Mouse (Mus musculus): ENCODE data around the gene Fgfr2.

Fgfr2 gene

DNA sequence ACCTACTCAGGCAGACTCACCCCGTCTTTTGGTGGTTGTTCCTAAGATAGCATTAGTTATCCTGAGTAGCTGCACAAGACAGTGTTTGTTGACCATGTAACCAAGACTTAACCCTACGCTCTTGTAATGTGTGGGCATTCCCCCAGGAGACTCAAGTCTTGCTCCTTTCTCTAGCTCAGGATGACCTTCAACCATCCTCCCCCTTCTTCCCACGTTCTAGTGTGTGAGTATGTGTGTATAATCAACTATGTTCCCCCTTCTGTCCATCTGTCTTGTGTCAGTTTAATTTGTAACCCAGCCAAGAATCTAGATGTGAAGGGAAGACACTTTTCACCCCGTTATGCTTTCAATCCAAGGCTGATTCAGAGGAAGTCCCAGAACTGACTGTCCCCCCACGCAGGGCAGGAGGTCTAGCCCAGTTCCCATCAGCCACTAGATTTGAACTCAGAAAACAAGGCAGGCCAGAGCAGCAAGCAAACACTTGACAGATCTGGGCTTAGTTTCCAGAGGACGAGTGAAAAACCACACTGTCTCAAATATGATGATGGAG lies 815.4 kb downstream of the Fgfr2 start:
- in situ Hi-C loops (cut with MboI; ENCODE audit: unreplicated experiment in 2 of 2) = loop anchor here in 1 of 2 experiments (5.0 kb wide), 1 partner anchor 80 kb away; no protein-coding TSS in a partner anchor

DNA sequence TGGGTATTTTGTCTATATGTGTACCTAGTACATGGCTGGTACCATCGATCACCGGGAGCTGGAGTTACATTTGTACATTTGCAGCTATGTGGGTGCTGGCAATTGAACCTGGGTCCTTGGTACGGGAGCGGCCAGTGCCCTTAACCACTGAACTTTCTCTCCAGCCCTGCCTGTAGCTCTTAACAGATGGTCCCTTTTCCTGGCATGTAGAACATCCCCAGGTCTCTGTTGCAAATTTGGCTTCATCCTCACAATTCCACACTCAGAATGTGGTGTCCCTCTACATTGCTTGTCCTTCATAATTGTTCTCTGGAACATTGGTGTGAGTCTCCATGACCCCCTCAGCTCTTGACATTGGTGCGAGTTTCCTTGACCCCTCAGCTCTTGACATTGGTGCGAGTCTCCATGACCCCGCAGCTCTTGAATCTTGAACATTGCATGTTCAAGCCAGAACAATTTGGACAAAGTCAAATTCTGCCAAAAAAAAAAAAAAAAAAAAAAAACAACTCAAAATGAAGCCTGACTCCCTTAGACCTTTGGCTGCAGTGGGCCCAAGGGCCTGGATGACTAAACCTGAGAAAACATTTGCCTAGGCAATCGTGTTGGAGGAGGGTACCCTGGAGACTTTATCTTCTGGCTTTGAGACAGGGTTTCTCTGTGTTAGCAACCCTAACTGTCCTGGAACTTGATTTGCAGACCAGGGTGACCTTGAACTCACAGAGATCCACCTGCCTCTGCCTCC lies 816.3 kb downstream of the Fgfr2 start:
- in situ Hi-C loops (cut with MboI; ENCODE audit: unreplicated experiment in 2 of 2) = loop anchor here in 1 of 2 experiments (5.0 kb wide), 1 partner anchor 80 kb away; no protein-coding TSS in a partner anchor

DNA sequence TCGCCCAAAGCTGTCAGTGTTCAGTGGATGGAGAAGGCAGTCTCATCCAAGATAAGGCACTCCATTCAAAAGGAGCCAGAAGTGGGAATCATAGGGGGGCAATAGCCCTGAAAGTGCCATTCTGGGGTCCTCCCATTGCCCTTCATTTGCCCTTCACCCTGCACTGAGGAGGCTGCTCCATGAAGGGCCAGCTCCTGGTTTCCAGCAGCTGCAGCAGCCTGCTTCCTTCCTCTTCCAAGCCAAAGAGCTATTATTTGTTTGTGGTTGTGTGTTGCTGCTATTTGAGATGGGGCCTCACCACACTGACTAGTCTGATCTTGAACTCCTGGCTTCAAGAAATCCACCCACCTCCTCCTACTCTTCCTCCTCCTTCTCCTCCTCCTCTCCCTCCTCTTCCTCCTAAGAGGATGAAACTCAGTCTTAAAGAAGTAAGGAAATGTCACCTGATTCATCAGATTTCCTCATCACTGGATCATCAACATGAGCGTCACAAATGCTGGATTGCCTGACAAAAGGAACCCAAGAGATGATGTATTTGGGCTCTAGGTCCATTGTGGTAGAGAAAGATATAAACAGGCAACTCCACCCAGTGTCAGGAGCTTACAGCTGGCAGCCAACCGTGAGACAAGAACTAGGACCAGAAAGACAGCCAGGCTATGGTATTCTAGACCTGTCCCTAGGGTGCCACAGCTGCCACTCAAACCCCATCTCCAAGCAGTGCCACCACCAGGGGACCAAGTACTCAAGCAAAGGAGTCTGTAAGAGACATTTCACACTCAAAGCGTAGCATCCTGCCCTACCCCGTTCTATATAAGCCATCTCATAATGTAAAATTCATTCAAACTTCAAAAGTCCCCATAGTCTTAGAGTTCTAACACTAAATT lies 817.4 kb downstream of the Fgfr2 start:
- in situ Hi-C loops (cut with MboI; ENCODE audit: unreplicated experiment in 2 of 2) = loop anchor here in 1 of 2 experiments (5.0 kb wide), 1 partner anchor 78 kb away; no protein-coding TSS in a partner anchor

DNA sequence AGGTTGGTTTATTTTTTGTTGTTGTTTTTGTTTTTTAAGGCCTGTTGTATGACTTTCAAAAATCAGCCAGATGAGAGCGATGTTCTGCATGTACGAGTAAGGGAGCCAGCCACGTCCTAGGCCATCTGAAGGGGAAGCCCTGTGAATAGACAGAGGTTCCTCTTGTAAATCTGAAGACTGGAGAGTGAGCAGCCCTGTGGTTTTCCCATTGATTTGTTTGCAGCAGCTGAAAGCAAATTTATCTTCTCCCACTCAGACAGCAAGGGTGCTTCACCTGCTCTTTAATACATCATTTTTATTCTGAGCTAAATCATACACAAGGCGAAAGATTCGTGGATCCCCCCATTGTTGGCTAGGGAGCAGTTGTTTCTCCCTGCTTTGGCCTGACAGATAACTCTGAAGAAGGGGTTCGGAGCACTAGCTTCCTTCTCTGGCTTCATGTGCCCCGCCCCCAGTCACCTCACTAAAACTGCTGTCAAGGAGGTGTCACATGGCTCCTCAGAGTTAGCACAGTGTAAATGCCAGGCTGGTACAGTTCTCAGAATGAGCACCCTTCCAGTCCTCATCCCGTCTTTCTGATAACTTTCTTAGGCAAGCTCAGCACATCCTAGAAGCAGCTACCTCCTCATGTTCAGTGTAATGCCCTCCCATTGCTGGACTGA lies 818.6 kb downstream of the Fgfr2 start:
- in situ Hi-C loops (cut with MboI; ENCODE audit: unreplicated experiment in 2 of 2) = loop anchor here in 1 of 2 experiments (5.0 kb wide), 1 partner anchor 77 kb away; no protein-coding TSS in a partner anchor

DNA sequence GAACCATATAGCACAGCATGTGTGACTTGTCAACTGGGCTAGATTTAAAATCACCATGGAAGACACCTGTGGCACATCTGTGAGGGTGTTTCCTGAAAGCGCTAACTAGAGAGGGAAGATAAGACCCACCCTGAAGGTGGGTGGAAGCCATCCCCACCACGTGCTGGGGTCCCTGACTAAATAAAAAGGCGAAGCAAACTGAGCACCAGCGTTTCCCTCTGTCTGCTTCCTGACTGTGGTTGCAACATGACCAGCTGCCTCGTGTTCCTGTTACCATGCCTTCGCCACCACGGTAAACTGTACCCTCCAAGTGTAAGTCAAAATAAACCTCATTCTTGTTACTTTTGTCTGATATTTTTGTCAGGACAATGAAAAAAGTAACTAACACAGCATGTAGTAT lies 819.2 kb downstream of the Fgfr2 start:
- in situ Hi-C loops (cut with MboI; ENCODE audit: unreplicated experiment in 2 of 2) = no loop called here

DNA sequence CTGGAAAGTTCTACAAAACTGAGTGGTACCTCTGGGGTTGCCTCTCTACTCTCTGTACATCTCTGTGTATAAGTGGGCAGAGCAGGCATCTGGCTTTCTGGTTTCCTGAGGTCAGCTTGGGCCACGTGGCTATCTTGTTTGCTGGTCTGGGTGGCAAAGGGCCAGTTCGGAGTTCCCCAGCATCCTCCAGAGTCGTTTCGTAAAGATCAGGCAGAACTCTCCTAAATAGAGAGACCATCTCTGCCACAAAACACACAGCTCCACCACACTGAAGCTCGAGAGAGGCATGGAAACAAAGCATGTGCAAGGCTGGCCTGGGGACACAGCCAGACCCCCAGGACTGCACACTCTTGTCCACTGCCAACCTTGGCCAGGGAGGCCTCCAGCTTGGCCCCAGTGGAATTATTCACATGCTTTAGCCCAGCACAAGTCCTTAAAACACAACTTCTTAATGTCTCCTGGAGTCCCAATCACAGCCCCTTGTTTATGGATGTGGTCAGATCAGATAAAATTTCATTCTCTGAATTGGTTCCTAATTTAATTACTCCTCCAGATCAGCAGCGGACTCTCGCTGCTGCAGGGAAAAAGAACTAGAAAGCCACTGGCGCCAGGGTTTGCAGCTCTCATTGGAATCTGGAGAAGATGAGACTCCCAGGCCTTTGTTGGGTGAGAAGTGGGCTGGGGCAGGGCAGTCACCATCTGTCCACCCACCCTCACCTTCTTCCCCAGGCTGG lies 820.5 kb downstream of the Fgfr2 start:
- in situ Hi-C loops (cut with MboI; ENCODE audit: unreplicated experiment in 2 of 2) = no loop called here

DNA sequence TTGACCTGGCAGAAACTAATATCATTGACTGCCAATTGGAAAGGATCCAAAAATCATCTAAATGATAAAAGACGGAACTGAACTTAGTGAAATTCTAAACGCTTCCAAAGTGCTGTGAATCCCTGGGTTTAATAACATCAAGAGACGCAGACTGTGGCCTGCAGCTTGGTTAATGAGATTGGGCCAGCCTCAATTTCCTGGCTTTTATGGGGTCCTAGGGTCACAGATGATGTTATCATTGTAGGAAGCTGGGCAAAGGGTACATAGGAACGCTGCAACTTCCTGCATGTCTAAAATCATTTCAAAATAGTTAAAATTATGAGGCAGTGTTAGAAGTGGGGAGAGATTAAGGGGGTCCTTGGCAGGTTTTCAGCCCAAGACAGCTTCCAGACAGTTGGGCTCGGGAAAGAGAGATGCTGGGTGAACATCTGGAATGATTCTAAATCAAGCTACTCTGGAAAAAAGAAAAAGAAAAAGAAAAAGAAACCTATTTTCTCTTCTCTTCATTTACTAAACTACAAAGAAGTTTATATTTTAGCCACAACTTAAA lies 823.4 kb downstream of the Fgfr2 start:
- in situ Hi-C loops (cut with MboI; ENCODE audit: unreplicated experiment in 2 of 2) = no loop called here

DNA sequence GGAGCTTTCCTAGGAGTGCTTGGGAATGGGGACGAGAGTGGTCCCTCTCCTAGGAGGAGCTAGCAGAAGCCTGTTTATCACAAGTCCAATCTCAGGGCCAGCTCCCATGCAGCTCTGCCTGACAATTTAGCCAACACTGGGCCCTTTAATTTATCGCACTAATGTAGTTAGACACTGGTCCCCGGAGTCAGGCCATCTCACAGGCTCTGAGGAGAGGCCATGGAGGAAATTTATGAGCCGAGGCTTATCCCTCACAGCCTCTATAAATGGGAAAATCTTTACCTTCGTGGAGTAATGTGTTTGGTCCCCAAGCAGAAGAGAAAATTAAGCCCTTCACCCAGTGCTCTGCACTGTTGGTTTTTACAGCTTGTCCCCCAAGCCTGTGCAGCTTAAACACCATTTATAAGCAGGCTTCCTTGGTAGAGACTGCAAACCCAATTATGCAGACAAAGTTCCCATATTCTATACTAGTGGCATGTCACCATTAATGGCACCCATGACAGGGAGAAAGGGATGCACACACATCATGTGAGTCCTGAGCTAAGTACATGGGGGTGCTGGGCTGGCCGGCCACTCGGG lies 824.6 kb downstream of the Fgfr2 start:
- in situ Hi-C loops (cut with MboI; ENCODE audit: unreplicated experiment in 2 of 2) = no loop called here

DNA sequence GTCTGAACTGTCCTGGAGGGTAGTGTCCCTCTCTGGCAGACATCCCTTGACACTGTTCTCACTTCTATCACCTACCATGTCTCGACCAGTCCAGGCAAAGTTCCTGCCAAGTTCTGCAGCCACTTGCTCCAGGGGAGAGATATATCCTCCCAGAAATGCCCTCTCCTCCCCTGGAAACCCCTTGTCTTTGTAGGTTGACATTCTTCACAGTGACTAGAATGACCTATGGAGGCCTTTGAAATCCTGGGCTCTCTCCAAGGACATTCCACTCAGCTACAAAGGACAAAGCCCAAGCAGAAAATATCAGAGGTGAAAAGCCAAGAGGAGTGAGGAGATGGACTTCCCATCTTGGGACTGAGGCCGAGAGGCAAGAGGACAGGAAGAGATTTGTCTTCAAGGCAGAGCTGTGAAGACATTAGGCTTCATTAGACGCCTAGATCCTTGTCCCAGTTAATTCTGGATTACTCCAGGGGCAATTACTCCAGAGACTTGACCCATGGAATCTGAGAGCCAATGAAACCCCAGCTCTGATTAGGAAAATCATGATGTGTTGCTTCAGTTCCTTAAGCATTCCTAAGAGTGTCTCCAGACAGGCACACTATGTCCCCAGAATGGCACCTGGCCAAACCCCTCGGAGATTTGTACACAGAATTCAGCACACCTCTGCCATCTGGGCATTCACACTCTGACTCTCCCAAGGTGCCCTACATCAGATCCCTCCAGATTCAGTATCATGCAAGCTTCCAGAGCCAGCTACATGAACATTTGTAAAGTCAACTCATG lies 826.3 kb downstream of the Fgfr2 start:
- in situ Hi-C loops (cut with MboI; ENCODE audit: unreplicated experiment in 2 of 2) = no loop called here

DNA sequence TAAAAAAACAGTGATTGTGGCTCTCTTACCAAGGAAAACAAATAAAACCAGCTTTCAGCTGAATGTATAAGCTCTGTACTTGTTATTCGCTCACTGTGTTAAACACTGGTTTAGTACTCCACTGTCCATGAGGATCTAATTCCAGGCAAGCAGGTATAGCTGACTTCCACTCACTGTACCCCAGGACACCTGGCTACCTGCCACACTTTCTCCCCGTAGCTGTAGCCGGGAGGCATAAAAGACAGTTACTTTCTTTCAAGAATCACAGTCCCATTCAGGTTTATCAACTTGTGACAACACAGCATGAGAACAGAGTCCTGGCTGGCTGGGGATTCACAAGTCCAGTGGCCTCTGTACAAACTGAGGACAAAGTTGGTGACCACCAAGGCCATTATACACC lies 827.0 kb downstream of the Fgfr2 start:
- in situ Hi-C loops (cut with MboI; ENCODE audit: unreplicated experiment in 2 of 2) = no loop called here

DNA sequence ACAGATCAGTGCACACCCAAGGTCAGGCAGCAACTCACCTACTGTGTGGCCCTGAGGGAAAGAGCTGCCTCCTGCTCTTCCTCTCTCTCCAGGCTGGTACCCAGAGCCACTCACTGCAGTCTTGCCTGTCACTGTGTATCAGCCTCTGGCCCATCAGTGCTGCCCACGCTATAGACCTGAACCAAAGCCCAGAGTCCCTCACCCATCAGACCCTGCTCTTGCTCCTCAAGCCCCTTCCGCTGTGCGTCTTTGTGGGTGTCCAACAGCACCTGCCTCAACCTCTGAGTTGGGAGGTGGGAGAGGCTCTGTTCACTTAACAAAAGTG lies 835.8 kb downstream of the Fgfr2 start:
- in situ Hi-C loops (cut with MboI; ENCODE audit: unreplicated experiment in 2 of 2) = loop anchor here in 1 of 2 experiments (5.0 kb wide), 1 partner anchor 70 kb away; no protein-coding TSS in a partner anchor

DNA sequence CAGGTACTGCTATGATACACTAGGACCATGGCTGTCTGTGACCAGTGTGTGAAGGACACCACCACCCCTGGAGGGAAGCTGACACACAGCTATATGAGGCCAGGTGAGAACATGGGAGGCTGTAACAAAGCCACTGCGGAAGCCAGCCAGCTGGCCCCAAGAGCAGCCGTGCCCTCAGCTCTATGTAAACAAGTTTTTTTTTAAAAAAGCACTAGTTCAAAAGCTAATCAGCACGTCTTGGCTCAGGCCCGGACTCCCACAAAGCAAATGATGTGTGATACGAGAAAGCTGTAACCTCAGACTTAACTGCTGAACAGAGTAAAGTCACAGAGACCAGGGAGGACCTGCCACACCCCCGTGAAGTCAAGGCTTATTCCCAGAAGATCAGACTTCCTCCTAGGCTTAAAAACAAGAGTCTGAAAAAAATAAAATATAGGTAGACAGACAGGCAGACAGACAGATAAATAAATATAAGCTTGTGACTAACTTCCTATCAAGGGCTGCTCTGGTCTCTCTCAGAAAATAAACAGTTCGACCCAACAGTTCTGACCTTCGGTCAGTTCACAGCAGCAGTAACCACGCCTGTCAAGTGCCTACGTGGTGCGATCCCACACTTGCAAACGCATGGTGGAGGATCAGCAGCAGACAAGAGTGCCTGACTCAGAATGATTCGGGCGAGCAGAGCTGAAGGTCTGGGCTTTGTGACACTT lies 836.4 kb downstream of the Fgfr2 start:
- in situ Hi-C loops (cut with MboI; ENCODE audit: unreplicated experiment in 2 of 2) = loop anchor here in 1 of 2 experiments (5.0 kb wide), 1 partner anchor 71 kb away; no protein-coding TSS in a partner anchor

DNA sequence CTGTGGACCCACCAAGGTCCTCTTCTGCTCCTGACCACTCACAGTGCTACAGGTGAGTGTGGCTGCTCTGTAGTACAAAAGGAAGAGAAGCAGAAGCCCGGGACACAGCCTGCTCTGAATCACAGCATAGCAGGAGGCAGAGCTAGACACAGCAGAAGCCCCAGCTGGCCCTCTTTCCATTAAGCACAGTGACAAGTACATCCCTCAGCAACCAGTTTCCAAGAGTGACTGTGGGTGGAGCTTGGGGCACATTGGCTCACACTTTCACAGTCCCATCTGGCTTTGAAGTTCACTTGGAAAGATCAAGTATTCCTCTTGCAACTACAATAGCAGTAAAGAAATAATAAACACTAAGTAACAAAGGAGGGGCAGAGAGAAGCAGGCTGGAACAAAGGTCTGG lies 838.4 kb downstream of the Fgfr2 start:
- in situ Hi-C loops (cut with MboI; ENCODE audit: unreplicated experiment in 2 of 2) = loop anchor here in 1 of 2 experiments (5.0 kb wide), 1 partner anchor 73 kb away; no protein-coding TSS in a partner anchor

DNA sequence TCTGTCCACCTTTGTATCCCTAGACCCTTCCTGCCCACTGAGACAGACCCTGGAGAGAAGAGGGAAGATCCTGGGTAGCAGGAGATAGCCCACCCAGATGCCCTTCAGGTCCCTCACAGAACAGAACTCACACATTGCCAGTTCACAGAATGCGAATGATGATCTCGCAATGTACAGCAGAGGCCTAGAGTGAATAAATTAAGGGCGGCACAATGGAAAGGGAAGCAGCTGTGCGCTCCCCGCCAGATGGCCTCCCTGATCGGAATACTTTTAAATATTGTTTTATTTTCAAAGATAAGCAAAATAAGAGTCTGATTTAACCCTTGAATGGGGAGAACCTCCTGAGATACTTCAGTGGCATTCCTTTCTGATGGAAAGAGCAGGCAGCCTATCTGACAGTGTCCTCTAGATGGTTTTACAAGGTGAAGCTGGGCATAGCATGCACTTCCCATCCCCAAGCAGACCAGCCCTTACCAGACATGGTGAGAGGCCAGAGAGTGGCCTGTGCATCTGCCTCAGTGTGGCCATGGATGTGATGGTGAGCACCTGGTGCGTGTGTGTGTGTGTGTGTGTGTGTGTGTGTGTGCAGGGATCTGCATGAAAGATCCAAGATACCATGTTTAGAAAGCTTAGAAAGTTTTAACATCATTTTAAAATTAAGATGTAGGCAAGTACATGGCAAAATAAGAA lies 839.0 kb downstream of the Fgfr2 start:
- in situ Hi-C loops (cut with MboI; ENCODE audit: unreplicated experiment in 2 of 2) = no loop called here

DNA sequence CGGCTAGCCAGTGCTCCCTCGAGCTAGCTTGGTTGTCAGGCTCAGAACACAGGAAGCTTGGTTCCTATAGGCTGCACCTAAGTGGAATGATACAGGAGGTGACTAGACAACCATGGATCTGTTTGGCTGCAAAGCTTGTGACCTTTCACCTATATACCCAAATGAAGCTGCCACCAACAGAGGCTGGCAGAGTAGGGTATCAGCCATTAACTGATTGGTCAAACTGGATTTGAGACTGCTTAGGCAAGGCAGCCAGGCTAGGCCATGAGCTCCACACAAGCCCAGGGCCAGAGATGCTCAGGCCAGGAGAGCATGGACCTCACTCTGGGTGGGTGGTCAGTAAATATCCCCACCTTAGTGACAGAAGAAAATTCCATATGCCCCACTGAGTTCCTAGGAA lies 840.6 kb downstream of the Fgfr2 start:
- in situ Hi-C loops (cut with MboI; ENCODE audit: unreplicated experiment in 2 of 2) = no loop called here

DNA sequence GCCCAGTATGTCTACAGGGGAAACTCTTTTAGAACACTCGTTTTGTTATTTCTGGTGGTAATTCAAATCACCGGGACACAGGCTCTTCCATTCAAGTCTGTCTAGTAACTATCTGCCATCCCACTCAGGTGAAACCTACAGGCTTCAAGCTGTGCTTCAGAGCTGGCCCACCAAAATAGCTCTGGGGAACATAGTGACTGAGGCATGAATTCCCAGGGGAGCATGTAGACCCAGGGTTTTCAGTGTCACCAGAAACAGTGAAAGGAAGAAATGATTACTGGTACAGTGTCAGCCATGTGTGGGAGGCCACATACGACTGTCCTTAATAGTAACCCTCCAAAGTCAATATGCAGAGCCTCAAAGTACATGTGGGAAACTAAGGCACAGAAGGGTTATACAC lies 841.0 kb downstream of the Fgfr2 start:
- in situ Hi-C loops (cut with MboI; ENCODE audit: unreplicated experiment in 2 of 2) = no loop called here

DNA sequence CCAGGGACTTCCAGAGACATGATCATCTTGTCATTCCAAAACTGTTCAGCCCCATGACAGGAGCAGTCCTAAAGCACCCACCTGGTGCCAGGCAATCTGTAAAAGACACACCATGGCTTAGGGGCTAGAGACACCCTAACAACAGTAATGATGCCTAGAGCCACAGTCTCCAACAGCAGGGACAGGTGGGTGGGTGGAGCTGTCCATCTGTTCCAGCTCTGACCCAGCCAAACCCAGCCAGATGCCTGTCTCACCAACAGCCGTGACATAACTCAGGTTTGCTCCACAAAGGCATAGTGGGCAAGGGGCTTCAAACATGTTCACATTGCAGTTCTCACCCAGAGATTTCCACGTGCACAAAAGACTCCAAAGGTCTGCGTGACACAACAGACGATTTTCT lies 841.4 kb downstream of the Fgfr2 start:
- in situ Hi-C loops (cut with MboI; ENCODE audit: unreplicated experiment in 2 of 2) = no loop called here
